In the genomic region with DNA sequence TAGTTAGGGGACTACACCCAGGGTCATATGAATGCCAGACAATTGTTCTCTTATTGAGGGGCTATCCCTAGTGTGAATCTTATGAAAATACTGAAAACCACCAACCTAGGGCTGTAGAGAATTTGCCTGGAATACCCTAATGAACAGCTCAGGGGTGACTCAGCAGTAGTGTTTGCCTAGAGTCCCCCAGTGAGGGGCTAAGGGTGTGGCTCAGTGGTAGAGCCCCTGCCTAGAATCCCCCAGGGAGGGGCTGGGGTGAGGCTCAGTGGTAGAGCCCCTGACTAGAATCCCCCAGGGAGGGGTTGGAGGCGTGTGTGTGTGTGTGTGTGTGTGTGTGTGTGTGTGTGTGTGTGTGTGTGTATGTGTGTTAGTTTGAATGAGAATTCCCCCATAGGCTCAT, we compare ENCODE assay signal across 50 mouse cellular contexts. TPM values are rescaled to one million over a fixed set of nuclear protein-coding genes. Genes with fewer than 3 reads are reported as not detected.
"Had no signal": no experiment of that assay in that cellular context is flagged by ENCODE, and none has a peak within 500 bp of the region (broad histone marks: within the 10 kb centered on the region; RNA-seq: fewer than 3 reads in every experiment).

No protein-coding gene starts in this region.

- DNase-seq: heart, postnatal 10 days; heart, postnatal 14 days; heart, postnatal 36 days; heart, postnatal 4 days; kidney, adult 11 months; kidney, adult 18-20 months; kidney, adult 2 months; kidney, adult 8-10 months; kidney, adult 9 months; kidney, postnatal 10 days; kidney, postnatal 14 days; kidney, postnatal 25 days; kidney, postnatal 36 days; kidney, postnatal 4 days; layer of hippocampus, adult 9-11 months; layer of hippocampus, postnatal 36 days had no signal

- H3K27me3 ChIP-seq: heart, embryonic 12.5 days; heart, embryonic 15.5 days; hindbrain, embryonic 12.5 days; hindbrain, embryonic 13.5 days; hindbrain, embryonic 15.5 days; intestine, embryonic 15.5 days; kidney, embryonic 15.5 days had no signal

- H3K36me3 ChIP-seq: intestine, embryonic 15.5 days had no signal

- H3K4me2 ChIP-seq: heart, embryonic 11.5 days; heart, embryonic 12.5 days; heart, embryonic 13.5 days; heart, embryonic 15.5 days; hindbrain, embryonic 12.5 days; hindbrain, embryonic 13.5 days; hindbrain, embryonic 14.5 days; hindbrain, embryonic 15.5 days; intestine, embryonic 15.5 days; kidney, embryonic 15.5 days had no signal

- H3K9me3 ChIP-seq: heart, embryonic 13.5 days; heart, embryonic 15.5 days; hindbrain, embryonic 10.5 days; hindbrain, embryonic 12.5 days; hindbrain, embryonic 13.5 days; hindbrain, embryonic 15.5 days; intestine, embryonic 15.5 days; kidney, embryonic 15.5 days had no signal

- H3K4me1 ChIP-seq: hindbrain, embryonic 13.5 days; hindbrain, embryonic 15.5 days had no signal

- H3K27ac ChIP-seq: heart, embryonic 13.5 days; heart, embryonic 15.5 days; hindbrain, embryonic 10.5 days; hindbrain, embryonic 12.5 days; hindbrain, embryonic 13.5 days; hindbrain, embryonic 14.5 days; hindbrain, embryonic 15.5 days; hindbrain, postnatal 0 days; intestine, embryonic 15.5 days; kidney, embryonic 15.5 days; kidney, postnatal 0 days; layer of hippocampus, adult 2 months; left cerebral cortex, adult 2 months had no signal

- H3K9ac ChIP-seq: heart, embryonic 12.5 days; heart, embryonic 13.5 days; heart, embryonic 15.5 days; hindbrain, embryonic 12.5 days; hindbrain, embryonic 13.5 days; hindbrain, embryonic 14.5 days; hindbrain, embryonic 15.5 days; intestine, embryonic 15.5 days; kidney, embryonic 15.5 days had no signal

- H3K4me3 ChIP-seq: heart, embryonic 12.5 days; heart, embryonic 13.5 days; heart, embryonic 15.5 days; hindbrain, embryonic 10.5 days; hindbrain, embryonic 12.5 days; hindbrain, embryonic 13.5 days; hindbrain, embryonic 15.5 days; intestine, embryonic 15.5 days; kidney, embryonic 15.5 days; layer of hippocampus, adult 2 months; left cerebral cortex, adult 2 months had no signal

RNA-seq across cellular contexts. Expression of a gene that starts 1.6 kb away (rescaled TPM):
- total RNA-seq: hematopoietic stem cell, adult 5-6 weeks; hindbrain, postnatal 0 days; layer of hippocampus, adult 18-20 months; layer of hippocampus, adult 2 months; layer of hippocampus, adult 8-10 months; layer of hippocampus, postnatal 10 days; layer of hippocampus, postnatal 14 days; layer of hippocampus, postnatal 25 days; layer of hippocampus, postnatal 36 days; left cerebral cortex, adult 18-20 months; left cerebral cortex, adult 2 months; left cerebral cortex, adult 8-10 months had no signal
- polyA plus RNA-seq: hindbrain, embryonic 14.5 days; hindbrain, embryonic 15.5 days; hindbrain, postnatal 0 days had no signal

RNA-seq across cellular contexts. Expression of a gene that starts 17.6 kb away (rescaled TPM):
- total RNA-seq: heart, postnatal 10 days; heart, postnatal 14 days; heart, postnatal 25 days; heart, postnatal 36 days; heart, postnatal 4 days; hematopoietic stem cell, adult 5-6 weeks; hindbrain, postnatal 0 days; layer of hippocampus, adult 2 months; layer of hippocampus, postnatal 10 days; layer of hippocampus, postnatal 14 days; layer of hippocampus, postnatal 25 days; layer of hippocampus, postnatal 36 days; left cerebral cortex, adult 2 months had no signal
- polyA plus RNA-seq: heart, postnatal 0 days; hindbrain, embryonic 13.5 days; hindbrain, embryonic 14.5 days; hindbrain, embryonic 16.5 days; inflammation-experienced regulatory T-cells, adult 6 months; intestine, postnatal 0 days had no signal

RNA-seq across cellular contexts. Expression of a gene that starts 56.8 kb away (rescaled TPM):
- total RNA-seq: heart, postnatal 10 days; heart, postnatal 14 days; heart, postnatal 25 days; heart, postnatal 36 days; heart, postnatal 4 days; hematopoietic stem cell, adult 5-6 weeks; layer of hippocampus, adult 18-20 months; layer of hippocampus, adult 2 months; layer of hippocampus, adult 8-10 months; layer of hippocampus, postnatal 10 days; layer of hippocampus, postnatal 14 days; layer of hippocampus, postnatal 25 days; layer of hippocampus, postnatal 36 days; left cerebral cortex, adult 18-20 months; left cerebral cortex, adult 2 months; left cerebral cortex, adult 8-10 months had no signal
- polyA plus RNA-seq: heart, embryonic 14.5 days; heart, embryonic 15.5 days; heart, embryonic 16.5 days; heart, postnatal 0 days; hindbrain, embryonic 10.5 days; hindbrain, embryonic 11.5 days; hindbrain, embryonic 14.5 days; hindbrain, embryonic 16.5 days; inflammation-experienced regulatory T-cells, adult 6 months; intestine, embryonic 14.5 days; intestine, postnatal 0 days; kidney, embryonic 14.5 days; large intestine, adult 2 months had no signal
